Mouse (Mus musculus): ENCODE results near the gene Stmnd1.

DNA sequence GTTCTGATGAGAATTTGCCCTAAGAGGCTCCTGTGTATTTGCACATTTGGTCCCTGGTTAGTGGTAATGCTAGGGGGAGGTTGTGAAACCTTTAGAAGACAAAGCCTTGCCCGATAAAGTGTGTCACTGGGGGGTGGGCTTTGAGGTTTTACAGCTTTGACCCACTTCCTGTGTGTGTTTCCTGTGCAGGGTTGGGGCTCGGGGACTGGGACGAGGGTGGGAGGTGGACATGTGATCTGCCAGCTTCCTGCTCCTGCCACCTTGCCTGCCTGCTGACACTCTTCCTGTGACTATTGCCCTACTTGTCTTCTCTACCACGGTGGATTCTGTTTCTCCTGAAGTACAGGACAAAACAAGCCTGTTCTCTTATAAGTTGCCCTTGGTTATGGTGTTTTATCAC lies 66.4 kb downstream of the Stmnd1 start:
- TF ChIP-seq GATA1 (IDR thresholded peaks at IDR 0.05; ENCODE audit: borderline replicate concordance, low read length), result no peak
- 0 out of 2 replicates have a peak, but pooled peaks have one; percentile 28 for TF ChIP-seq FLI1 (IDR thresholded peaks at IDR 0.05; ENCODE audit: low read length)

Data from megakaryocyte, embryonic 14.5 days (primary cell).